Mouse (Mus musculus) layer of hippocampus, adult 11-12 months (tissue): ENCODE measurements around the gene Chrd.

Experiments
- DNase-seq: peaks from one replicate; pipeline ENCODE4 v3.0.0; 2022; ENCODE audit warnings: low spot score

Gene Chrd

GRCm38 (mm10) chr16:20710810-20711209, 22.1 kb upstream of the Chrd start:
- DNase-seq = no peak

GRCm38 (mm10) chr16:20712190-20712589, 20.7 kb upstream of the Chrd start:
- no peak for DNase-seq

GRCm38 (mm10) chr16:20712889-20713288, 20.0 kb upstream of the Chrd start:
- no peak for DNase-seq

GRCm38 (mm10) chr16:20714307-20715080, 18.4 kb upstream of the Chrd start:
- no peak for DNase-seq

GRCm38 (mm10) chr16:20715161-20715560, 17.8 kb upstream of the Chrd start:
- no peak for DNase-seq

GRCm38 (mm10) chr16:20715566-20715965, 17.4 kb upstream of the Chrd start:
- DNase-seq = no peak

- DNase-seq = peak; percentile 81
Observed at GRCm38 (mm10) chr16:20715976-20716840, 16.7 kb upstream of the Chrd start.

GRCm38 (mm10) chr16:20716841-20717180, 16.1 kb upstream of the Chrd start:
- no peak for DNase-seq

- peak; percentile 97 for DNase-seq
Observed at GRCm38 (mm10) chr16:20717181-20717977, 15.5 kb upstream of the Chrd start, which contains the start of the genes Polr2h and Clcn2. Gene Polr2h (plus strand): TSS chr16:20717665. Gene Clcn2 (minus strand): TSS chr16:20717746.

- DNase-seq = no peak
Observed at GRCm38 (mm10) chr16:20717978-20718670, 14.8 kb upstream of the Chrd start.

- DNase-seq = no peak
Observed at GRCm38 (mm10) chr16:20721808-20722207, 11.1 kb upstream of the Chrd start.

GRCm38 (mm10) chr16:20722736-20723135, 10.2 kb upstream of the Chrd start:
- no peak for DNase-seq

- no peak for DNase-seq
Observed at GRCm38 (mm10) chr16:20723247-20723646, 9.7 kb upstream of the Chrd start.

- DNase-seq = no peak
Observed at GRCm38 (mm10) chr16:20724338-20724748, 8.6 kb upstream of the Chrd start.

- no peak for DNase-seq
Observed at GRCm38 (mm10) chr16:20725321-20725720, 7.6 kb upstream of the Chrd start.

GRCm38 (mm10) chr16:20725750-20726149, 7.2 kb upstream of the Chrd start:
- no peak for DNase-seq

- no peak for DNase-seq
Observed at GRCm38 (mm10) chr16:20726384-20726783, 6.5 kb upstream of the Chrd start.

GRCm38 (mm10) chr16:20730293-20730711, 2.6 kb upstream of the Chrd start:
- no peak for DNase-seq

- no peak for DNase-seq
Observed at GRCm38 (mm10) chr16:20731688-20732087, 1.2 kb upstream of the Chrd start.

- DNase-seq = no peak
Observed at GRCm38 (mm10) chr16:20732251-20732924, 539 bp upstream of the Chrd start.
